Mouse (Mus musculus) liver, adult 2 months (tissue): ENCODE results near the gene Pla2g12b.

Source experiments
- CTCF ChIP-seq: fragments of 200-500 bp; IDR thresholded peaks from 2 replicates; pipeline ENCODE4 v1.5.1; 2011; ENCODE audit warnings: low read depth, low read length, control low read depth
- POLR2A ChIP-seq: fragments of 200-500 bp; IDR thresholded peaks from 2 replicates; pipeline ENCODE4 v1.6.1; 2011; ENCODE audit warnings: low read length, control low read depth; ENCODE audit not compliant: insufficient read depth; ENCODE audit errors: extremely low read depth

GRCm38 (mm10) chr10:59465546-59465945 lies 62.1 kb downstream of the Pla2g12b start:
- TF ChIP-seq CTCF (no peak), POLR2A (no peak)
